Mouse (Mus musculus) layer of hippocampus, postnatal 14 days (tissue): Measurements from ENCODE around the gene Chn2. TPM values are rescaled to one million over a fixed set of nuclear protein-coding genes. Genes with fewer than 3 reads are reported as not detected.

ENCODE experiments used
- DNase-seq, 2 experiments: peaks; one replicate each; pipeline ENCODE4 v3.0.0; 2021 to 2022; ENCODE audit warnings: low spot score in 2 of 2, mixed read lengths in 1 of 2
- total RNA-seq, 2 experiments: library from RNA; stranded (reverse); gene quantifications; 2 replicates each; pipeline ENCODE4 v1.2.3; 2021

Gene Chn2
- total RNA-seq, 2 experiments from 2014 or later, result 28.5 to 33.4 TPM

GRCm38 (mm10) chr6:54117001-54117591 is 77.7 kb downstream of the Chn2 start:
- no peak for DNase-seq

GRCm38 (mm10) chr6:54118395-54118794 is 79.0 kb downstream of the Chn2 start:
- DNase-seq, result no peak

- no peak for DNase-seq
Observed at GRCm38 (mm10) chr6:54118897-54119296, 79.5 kb downstream of the Chn2 start.

- no peak for DNase-seq
Observed at GRCm38 (mm10) chr6:54119461-54119860, 80.1 kb downstream of the Chn2 start.

GRCm38 (mm10) chr6:54119885-54120666 is 80.7 kb downstream of the Chn2 start:
- peak; percentile 48 to 76 for DNase-seq

GRCm38 (mm10) chr6:54120889-54121288 is 81.5 kb downstream of the Chn2 start:
- no peak for DNase-seq

- no peak for DNase-seq
Observed at GRCm38 (mm10) chr6:54124519-54124918, 85.2 kb downstream of the Chn2 start.

GRCm38 (mm10) chr6:54125536-54125935 is 86.2 kb downstream of the Chn2 start:
- no peak for DNase-seq

- DNase-seq, result peak; percentile 23 to 66
Observed at GRCm38 (mm10) chr6:54126225-54126992, 87.1 kb downstream of the Chn2 start.

- no peak for DNase-seq
Observed at GRCm38 (mm10) chr6:54126993-54127697, 87.8 kb downstream of the Chn2 start.

GRCm38 (mm10) chr6:54128702-54129101 is 89.3 kb downstream of the Chn2 start:
- no peak for DNase-seq

GRCm38 (mm10) chr6:54129570-54129969 is 90.2 kb downstream of the Chn2 start:
- no peak for DNase-seq

- DNase-seq, result no peak
Observed at GRCm38 (mm10) chr6:54130881-54131280, 91.5 kb downstream of the Chn2 start.

GRCm38 (mm10) chr6:54132576-54132975 is 93.2 kb downstream of the Chn2 start:
- no peak for DNase-seq

GRCm38 (mm10) chr6:54133231-54133630 is 93.9 kb downstream of the Chn2 start:
- no peak for DNase-seq

GRCm38 (mm10) chr6:54138157-54138556 is 98.8 kb downstream of the Chn2 start:
- no peak for DNase-seq

GRCm38 (mm10) chr6:54140488-54140887 is 101.1 kb downstream of the Chn2 start:
- DNase-seq, result no peak

GRCm38 (mm10) chr6:54141165-54141564 is 101.8 kb downstream of the Chn2 start:
- DNase-seq, result no peak

GRCm38 (mm10) chr6:54142848-54143651 is 103.7 kb downstream of the Chn2 start:
- no peak for DNase-seq

- no peak for DNase-seq
Observed at GRCm38 (mm10) chr6:54143652-54143960, 104.3 kb downstream of the Chn2 start.
